Mouse (Mus musculus) retina, postnatal 1 day (tissue): ENCODE data around the gene Ankrd13d.
A peak's percentile ranks its signal among the peaks of the same experiment; 100 is the strongest.
"Not testable (repeated sequence)": the region's sequence is repeated elsewhere in the genome, so short reads cannot be mapped to it uniquely, and the experiment has no call there.

Experiments used
- DNase-seq: peaks from one replicate; pipeline ENCODE4 v3.0.0-alpha.2; 2012

Gene Ankrd13d

DNA sequence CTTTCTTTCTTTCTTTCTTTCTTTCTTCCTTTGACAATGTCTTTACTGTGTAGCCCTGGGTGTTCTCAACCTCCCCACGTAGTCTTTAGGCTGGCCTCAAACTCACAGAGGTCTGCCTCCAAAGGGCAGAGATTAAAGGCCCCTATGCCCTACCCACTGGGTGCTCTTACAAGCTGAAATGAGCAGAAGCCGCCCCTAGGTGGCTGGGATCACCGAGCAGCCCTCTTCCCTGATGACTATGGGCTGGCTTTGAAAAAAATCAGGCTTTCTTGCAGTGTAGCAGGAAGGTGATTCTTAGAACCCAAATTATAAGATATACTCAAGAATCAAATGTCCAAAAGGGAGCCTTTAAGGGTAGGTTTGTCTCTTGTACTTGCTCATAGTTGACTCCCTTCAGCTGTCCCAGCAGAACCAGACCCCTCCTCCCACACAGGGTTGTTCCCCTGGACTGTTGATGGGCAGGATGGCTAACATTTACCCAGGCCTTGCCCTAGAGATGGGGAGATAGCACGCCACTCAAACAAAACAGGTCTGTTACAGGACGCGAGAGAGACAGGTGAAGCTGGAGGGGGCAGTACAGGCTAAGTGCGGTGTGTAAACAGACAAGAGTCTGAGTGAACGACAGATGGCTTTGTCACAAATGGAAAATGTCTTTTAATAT lies 21.8 kb downstream of the Ankrd13d start:
- DNase-seq: peak; percentile 17

DNA sequence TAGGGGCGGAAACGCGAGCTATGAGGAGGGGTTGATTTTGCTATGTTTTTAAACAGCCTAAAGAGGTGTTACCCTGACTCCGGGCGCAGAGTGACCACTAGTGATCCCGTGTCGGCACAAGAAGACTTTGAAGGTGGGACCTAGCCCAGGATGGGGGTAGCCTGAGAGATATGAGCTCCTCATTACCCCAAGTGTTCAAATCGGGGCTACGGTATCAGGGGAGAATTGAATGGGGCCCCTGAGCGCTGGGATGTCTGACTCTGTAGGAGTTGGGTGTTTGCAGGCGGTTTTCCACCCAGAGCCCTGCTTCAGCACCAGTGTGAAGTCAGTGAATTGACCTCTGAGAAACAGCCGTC lies 25.1 kb downstream of the Ankrd13d start:
- DNase-seq: no peak

DNA sequence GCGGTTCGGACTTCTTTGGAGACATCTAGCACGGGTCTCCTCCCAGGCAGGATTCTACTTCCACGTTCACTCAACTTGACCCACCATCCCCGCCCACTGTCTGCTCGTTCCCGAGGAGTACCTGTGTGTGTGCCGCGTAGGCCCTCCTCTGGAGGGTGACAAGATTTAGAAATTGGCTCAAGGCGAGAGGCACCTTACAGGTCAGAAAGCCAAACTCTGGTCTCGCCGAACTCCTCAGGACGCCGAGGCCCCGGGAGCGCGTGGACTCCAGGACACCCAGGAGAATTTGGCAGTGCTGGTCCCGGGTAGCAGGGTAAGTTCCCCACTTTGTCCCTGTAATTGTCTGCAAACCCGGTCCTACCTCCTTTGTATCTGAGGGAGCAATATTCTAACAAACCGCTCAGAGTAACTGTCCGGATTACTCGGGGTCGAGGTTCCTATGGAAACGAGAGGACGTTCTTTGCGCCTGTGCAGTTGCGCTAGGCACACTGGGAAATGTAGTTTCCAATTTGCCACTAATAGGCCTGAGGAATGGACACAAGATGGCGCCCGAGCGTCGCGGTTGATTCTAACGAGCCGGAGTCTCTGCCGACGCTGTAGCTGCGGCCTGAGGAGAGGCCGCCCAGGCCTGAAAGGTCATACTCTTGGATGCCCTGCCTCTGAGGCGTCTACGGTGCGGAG lies 25.6 kb downstream of the Ankrd13d start:
- peak; percentile 97 for DNase-seq

DNA sequence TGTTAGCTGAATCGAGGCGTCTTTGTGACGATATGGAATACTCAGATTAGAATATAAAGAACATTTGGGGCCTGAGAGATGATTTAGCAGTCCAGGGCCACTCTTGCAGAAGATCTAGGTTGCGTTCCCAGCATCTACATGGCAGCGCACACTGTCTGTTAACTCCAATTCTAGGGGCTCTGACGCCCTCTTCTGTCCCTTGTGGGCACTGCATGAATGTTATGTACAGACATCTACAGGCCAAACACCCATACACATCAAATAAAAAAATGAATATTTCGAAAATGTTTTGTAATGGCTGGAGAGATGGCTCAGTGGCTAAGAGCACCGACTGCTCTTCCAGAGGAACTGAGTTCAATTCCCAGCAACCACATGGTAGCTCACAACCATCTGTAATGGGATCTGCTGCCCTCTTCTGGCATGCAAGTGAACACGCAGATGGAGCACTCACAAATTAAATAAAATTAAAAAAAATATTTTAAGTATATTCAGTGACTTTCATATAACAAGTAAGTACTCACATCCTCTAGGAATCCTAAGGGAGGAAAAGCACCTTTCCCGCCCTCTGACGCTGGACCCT lies 27.3 kb downstream of the Ankrd13d start:
- DNase-seq: peak; percentile 21

DNA sequence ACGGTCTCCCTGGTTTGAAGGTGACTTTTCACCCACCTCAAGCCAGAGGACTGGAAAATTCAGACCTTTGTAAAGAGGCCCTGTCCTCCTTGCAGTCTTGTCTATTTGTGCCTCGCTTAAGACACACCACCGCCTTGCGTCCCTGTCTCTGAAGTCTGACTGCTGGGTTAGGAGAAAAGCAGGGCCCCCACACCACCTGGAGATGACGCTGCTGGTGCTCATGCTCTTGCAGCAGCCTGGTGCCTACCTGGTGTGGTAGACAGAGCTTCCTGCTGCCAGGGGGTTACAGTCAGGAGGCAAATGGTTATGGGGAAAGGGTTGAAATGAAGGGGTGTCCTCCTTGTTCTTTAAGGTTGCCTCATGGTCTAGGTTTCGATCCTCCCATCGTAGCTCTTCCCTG lies 28.7 kb downstream of the Ankrd13d start:
- no peak for DNase-seq

DNA sequence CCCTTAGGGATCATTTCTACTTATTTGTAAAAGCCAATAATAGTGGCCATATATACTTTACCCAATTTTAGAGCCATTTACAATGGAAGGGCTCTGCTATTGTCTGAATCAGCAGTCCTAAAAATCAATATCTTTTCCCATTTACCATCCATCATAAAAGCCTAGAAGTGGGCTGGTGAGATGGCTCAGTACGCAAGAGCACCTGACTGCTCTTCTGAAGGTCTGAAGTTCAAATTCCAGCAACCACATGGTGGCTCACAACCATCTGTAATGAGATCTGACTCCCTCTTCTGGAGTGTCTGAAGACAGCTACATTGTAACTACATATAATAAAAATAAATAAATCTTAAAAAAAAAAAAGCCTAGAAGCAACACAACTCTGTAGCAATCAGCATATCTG lies 34.3 kb downstream of the Ankrd13d start:
- DNase-seq: not testable (repeated sequence)

DNA sequence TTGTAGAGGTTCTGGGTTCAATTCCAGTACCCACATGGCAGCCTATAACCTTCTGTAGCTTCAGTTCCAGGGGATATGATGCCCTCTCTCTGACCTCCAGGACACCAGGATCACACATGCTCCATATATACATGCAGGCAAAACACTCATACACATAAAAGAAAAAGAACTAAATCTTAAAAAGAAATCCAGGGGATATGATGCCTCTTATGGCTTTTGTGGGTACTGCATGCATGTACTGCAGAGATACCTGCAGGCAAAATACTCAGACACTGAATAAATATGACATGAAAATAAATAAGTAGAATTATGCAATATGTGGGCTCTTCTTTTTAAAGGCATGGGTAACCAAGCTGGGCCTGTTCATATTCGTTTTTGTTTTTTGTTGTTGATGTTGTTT lies 35.9 kb downstream of the Ankrd13d start:
- peak; percentile 40 for DNase-seq

DNA sequence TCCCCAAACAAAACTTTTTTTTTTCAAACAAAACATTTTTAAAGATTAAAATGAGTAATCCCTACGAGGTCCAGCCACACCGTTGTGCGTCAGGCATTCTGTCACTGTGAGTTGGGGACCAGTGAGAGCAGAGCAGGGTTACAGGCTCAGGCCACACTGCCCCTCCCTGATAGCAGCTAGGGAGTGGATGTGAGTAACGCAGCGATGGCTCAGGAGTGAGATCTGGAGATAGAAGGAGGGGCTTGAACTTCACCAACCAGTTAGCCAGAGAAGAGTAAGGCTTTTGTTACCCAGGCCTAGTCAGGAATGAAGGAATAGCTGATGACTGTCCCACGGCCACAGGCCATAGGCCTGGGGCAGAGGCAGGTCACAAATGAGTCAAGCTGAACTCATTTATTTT lies 38.2 kb downstream of the Ankrd13d start:
- no peak for DNase-seq

DNA sequence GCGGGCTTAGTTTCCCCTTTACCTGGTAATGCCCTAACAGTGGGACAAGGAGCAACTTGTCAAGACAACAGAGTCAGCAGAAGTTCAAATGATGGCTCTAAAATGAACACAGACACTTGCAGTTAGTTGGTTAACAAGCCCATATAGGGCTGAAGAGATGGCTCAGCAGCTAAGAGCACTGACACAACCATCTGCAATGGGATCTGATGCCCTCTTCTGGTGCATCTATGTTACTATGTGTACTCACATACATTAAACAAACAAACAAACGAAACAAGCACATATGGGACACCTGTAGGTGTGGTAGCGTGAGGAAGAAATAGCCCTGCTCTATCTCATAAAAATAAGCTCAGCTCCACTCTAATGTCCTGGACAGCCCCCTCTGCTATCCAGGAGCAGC lies 40.5 kb downstream of the Ankrd13d start:
- DNase-seq: no peak

DNA sequence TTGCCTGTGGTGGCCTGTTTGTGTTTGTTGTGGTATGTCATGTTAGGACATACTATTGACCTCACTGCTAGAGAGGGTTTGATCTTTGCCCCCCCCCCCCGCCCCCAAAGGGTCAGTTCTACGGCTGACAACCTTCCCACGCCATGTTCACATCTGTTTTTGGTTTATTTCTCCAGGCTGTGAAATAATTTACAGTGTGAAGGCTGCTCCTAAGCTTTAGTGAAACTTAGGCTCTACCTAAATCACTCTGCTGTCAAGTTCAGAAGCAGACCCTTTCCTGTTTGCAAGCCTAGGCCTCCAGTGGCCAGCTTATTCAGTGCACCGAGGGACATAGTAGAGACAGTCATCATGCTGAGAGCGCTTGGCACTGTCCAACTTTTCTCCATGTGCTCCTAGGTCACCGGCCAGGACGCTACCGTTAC lies 42.7 kb downstream of the Ankrd13d start:
- no peak for DNase-seq

DNA sequence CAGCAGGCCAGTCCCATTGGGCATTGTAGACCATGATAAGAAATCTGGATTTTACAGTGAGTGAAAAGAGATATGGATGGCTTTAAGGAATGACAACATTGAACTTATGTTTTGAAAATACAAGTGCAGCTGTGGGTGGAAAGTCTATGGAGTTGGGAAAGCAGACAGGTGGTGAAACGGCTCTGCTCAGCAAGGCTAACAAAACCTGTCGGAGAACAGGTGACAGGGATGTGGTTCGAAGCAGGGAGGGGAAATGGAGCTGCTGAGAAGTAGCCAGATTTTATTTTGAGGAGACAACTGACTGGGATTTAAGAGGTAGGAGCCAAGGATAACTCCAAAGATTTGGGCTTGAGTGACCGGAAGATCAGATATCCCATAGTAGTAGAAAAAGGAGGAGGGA lies 48.4 kb downstream of the Ankrd13d start:
- DNase-seq: no peak

DNA sequence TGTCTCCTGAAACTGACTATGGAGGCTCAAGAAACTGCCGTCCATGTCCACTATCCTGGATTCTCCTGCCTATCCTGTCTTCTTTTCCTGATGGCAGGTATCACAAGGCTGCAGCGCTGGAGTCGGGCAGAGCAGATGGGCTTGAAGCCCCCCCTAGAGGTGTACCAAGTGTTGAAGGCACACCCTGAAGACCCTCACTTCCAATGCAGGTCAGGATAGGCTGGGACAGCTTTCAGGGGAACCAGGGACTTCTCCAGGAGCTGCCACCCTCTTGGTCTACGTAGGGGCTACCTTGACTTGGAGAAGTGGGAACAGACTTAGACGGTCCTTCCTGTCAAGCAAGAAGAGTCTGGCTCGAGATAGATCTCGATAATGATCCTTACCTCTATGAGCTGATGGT lies 50.3 kb downstream of the Ankrd13d start:
- DNase-seq: no peak

DNA sequence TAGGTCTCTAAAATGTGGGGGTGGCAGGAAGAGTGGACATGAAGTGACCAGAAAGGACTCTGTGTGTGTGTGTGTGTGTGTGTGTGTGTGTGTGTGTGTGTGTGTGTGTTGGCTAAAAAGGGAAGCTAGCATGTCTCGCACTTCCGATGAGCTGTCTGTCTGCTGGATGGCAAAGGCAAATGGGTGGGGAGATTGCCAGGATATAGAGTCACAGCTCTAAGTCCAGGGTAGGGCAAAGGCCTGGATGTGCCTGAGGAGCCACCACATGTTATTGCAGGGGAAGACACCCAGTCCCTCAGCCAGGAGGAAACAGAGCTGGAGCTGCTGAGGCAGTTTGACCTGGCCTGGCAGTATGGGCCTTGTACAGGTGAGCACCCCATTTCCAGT lies 50.8 kb downstream of the Ankrd13d start:
- DNase-seq: no peak

DNA sequence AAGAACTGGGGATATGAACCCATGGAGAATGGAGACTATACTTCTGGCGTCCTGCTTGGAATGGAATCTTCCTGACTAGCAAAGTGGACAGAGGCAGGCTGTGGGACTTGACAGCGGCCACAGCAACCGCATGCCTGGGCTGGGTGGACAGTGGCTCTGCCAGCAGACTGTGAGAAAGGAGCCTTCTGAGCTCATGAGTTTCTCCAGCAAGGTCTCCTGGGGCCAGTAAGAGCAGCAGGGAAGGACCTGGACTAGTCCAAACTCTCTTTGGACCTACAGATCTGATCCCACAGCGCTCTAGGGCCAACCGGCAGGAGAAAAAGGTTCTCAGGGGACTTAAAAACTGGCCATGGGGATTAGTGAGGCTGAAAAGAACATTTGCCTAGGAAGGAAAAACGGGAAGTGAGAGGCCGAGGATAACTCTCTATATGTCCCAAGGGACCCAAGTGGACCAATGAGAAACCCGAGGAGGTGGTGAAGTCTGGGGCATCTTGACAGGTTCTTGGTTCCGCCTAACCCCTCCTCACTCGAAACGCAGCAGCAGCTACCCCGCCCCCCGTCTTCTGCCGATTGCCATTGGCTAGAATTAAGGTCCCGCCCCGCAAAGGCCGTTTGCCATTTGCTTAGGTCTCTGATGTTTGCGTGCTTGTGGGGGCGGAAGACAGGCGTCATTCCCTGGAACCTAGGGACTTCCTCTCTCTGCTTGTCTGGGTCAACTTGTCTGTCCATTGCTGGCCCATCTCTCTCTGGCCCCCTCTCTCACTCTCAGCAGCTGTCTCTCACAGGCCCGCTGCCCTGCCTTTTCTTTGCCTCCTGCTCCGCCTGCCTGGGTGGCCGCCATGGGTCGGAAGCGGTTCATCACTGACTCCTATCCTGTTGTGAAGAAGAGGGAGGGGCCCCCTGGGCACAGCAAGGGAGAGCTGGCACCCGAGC lies 51.4 kb downstream of the Ankrd13d start, which contains the start of gene Pold4:
Gene Pold4, plus strand, starts transcription at position 647 of the 933 bp plus-strand sequence.
- peak; percentile 95 for DNase-seq

DNA sequence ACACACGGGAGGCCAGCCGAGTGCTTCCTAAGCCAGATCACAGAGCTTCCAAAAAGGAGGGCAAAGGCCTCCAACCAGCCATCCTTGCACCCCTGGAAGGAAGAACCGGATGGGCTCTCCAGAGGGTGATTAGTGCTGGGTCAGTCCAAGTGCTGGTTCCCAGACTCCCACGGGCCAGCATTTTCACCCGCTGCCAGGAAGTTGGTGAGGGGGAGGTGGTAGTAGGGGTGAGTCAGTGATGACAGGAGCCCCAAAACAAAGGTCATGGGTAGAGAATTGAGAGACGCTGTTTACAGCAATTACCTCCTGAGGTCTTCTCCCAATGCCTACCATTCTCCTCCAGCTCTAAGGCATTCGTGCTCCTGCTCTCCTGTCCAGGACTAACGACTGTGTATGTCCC lies 52.5 kb downstream of the Ankrd13d start:
- DNase-seq: no peak

DNA sequence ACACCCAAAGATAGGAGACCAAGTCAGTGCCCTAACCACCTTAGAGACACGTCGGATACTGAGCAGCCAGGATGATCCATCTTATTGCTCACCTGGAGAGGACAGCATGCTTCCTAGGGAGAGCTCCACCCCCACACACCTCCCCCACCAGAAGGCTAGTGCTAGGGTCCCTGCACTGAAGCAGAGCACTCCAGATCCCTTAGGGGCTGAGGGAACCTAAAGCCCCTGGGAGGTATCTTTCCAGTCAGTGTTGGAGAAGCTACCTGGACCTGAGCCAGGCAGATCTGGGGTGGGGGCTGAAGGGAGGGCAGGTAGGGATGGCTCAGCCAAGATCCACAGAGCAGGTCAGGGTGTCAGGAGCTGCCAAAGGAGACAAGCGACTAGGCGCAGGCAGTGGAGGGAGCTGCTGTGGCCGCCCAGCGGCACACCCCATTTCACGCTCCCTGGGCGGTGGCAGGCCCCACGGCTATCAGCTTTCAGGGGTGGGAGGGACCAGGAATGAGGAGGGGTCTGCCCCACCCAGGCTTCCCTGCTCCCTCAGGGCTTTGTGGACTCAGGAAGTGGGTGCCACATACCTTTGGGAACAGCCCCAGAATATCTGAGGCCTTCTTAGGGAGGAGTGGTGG lies 53.4 kb downstream of the Ankrd13d start:
- no peak for DNase-seq

DNA sequence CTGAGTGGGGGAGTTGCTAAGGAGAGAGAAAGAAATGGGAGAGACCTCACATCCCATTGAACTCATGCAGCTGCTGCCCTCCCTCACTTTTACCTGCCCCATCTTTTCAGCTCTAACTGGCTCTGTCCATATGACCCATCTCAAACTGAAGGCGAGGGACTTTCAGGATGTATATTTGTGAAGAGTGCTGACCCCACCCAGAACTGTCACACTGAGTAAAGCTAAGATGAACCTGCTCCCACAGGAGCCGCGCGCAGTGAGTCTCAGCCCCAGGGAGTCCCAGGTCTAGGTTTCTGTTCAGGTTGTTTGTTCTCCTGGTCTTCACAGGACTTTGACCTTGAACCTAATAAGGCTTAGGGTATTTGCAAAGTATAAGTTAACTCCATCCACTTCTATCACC lies 54.0 kb downstream of the Ankrd13d start:
- DNase-seq: no peak

DNA sequence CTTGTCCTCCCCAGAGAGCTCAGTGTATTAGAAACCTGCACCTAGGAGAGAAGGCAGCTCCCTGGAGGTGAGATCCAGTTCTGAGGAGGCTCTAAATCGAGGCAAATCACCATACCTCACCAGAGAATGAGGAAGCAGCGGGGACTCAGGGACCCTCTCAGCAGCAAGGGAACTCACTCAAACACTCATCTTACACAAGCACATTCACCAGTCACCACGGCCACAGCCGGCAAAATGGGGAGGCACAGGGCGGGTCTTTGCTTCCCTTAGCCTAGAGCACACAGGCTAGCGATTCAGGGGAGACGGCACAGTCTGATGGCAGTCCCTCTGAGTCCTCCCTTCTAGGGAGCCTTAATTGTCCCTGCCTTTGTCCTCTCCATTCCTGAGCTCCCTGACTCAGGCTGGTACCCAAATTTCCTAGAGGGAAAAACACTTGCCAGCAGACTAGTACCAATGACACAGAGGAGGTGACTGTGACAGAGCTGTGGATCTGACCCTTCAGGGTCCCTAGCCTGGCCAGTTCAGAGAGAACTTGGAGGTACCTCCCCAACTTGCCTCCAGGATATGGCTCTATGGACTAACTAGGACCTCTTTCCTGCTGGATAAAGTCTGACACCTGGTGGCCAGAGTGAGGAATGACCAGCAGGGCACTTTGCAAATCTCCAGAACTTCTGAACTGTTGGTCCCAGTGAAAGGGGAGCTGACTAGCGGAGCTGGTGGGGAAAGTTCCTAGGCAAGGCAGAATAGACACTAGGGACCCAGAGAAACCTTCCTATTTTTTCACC lies 54.9 kb downstream of the Ankrd13d start:
- DNase-seq: peak; percentile 90

DNA sequence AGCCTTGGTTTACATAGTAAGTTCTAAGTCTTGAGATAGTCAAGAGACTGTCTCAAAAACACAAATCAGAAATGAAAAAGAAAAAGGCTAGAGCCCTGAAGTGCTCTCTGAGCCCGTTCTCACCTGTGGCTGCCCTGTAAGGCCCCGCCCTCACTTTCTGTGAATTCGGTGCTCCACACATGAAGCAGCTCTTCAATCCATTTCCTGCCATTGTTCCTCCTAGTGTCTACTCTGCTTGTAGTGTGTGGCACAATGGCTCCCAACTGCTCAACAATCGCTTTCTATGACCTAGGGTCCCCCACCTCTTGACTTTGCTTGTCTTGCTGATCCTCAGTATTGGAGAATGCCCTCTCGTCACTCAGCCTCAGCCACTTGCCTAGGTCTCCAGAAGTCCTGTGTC lies 55.5 kb downstream of the Ankrd13d start:
- DNase-seq: no peak

DNA sequence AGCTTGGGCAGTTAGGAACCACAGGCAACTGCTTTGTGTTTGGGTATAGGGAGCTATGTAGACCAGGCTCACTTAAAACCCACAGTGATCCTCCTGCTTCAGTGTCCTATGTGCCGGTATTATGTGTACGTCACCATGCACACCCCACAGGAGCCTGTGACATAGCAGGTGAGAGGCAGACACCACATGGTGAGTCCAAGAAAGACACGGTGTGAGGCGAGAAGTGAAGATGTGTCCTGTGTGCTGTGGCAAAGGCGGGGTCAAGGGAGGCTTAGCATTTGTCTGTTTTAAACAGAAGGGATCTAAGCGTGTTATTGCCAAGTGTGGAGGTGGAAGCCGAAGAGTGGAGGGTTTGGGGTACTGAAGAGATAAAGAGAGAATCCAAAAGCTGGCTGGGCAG lies 56.2 kb downstream of the Ankrd13d start:
- no peak for DNase-seq

DNA sequence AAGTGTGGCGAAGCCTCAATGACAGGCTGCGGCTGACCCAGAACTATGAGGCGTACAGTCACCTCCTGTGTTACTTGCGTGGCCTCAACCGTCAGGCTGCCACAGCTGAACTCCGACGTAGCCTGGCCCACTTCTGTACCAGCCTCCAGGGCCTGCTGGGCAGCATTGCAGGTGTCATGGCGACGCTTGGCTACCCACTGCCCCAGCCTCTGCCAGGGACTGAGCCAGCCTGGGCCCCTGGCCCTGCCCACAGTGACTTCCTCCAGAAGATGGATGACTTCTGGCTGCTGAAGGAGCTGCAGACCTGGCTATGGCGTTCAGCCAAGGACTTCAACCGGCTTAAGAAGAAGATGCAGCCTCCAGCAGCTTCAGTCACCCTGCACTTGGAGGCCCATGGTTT lies 60.8 kb downstream of the Ankrd13d start:
- DNase-seq: peak; percentile 15
